Mouse (Mus musculus): ENCODE measurements around the gene Mical2. TPM values are rescaled to one million over a fixed set of nuclear protein-coding genes. Genes with fewer than 3 reads are reported as not detected.

The Mical2 gene
- polyA plus RNA-seq, 1 experiment from 2014 or later = 8.3 TPM

GRCm38 (mm10) chr7:112270870-112271269 lies 45.2 kb downstream of the Mical2 start:
- Histone ChIP-seq H3K36me3 (ENCODE audit: insufficient read depth, low read length) (no peaks in the 10 kb centered on the region), H3K4me2 (replicated peaks; ENCODE audit: low read depth, low read length) (no peak overlapping the region), H3K9me3 (ENCODE audit: low read length) (no peaks in the 10 kb centered on the region), H3K4me1 (ENCODE audit: insufficient read depth, low read length) (peaks cover 35% of the 10 kb centered on the region), H3K9ac (replicated peaks; ENCODE audit: low read length) (no peak overlapping the region), H3K4me3 (ENCODE audit: low read length) (no peak overlapping the region), H3K27ac (ENCODE audit: low read length) (no peak overlapping the region), H3K27me3 (ENCODE audit: insufficient read depth, low read length) (no peaks in the 10 kb centered on the region)
- ATAC-seq (ENCODE audit: low FRiP score, low TSS enrichment) = no peak
- 74% methylated on average over 5 of the region's 5 CpGs for WGBS

- Histone ChIP-seq H3K9me3 (ENCODE audit: low read length) (no peaks in the 10 kb centered on the region), H3K36me3 (ENCODE audit: insufficient read depth, low read length) (no peaks in the 10 kb centered on the region), H3K27ac (ENCODE audit: low read length) (no peak overlapping the region), H3K4me1 (ENCODE audit: insufficient read depth, low read length) (peaks cover 42% of the 10 kb centered on the region), H3K4me2 (replicated peaks; ENCODE audit: low read depth, low read length) (no peak overlapping the region), H3K27me3 (ENCODE audit: insufficient read depth, low read length) (no peaks in the 10 kb centered on the region), H3K4me3 (ENCODE audit: low read length) (no peak overlapping the region), H3K9ac (replicated peaks; ENCODE audit: low read length) (no peak overlapping the region)
- 86% methylated on average over 3 of the region's 3 CpGs for WGBS
- no peak for ATAC-seq (ENCODE audit: low FRiP score, low TSS enrichment)
These were observed 46.0 kb downstream of the Mical2 start for GRCm38 (mm10) chr7:112271627-112272026.

- H3K4me1 ChIP-seq (ENCODE audit: insufficient read depth, low read length) = peaks cover 46% of the 10 kb centered on the region
- 60% methylated on average over 5 of the region's 5 CpGs for WGBS
- no peak overlapping the region for H3K27ac ChIP-seq (ENCODE audit: low read length)
These were observed 47.0 kb downstream of the Mical2 start for GRCm38 (mm10) chr7:112272692-112273091.

GRCm38 (mm10) chr7:112273451-112273850 lies 47.8 kb downstream of the Mical2 start:
- no peaks in the 10 kb centered on the region for H3K9me3 ChIP-seq (ENCODE audit: low read length)
- H3K4me3 ChIP-seq (ENCODE audit: low read length) = no peak overlapping the region
- WGBS = 68% methylated on average over 6 of the region's 6 CpGs
- H3K27me3 ChIP-seq (ENCODE audit: insufficient read depth, low read length) = no peaks in the 10 kb centered on the region
- ATAC-seq (ENCODE audit: low FRiP score, low TSS enrichment) = no peak
- no peak overlapping the region for H3K27ac ChIP-seq (ENCODE audit: low read length)
- peaks cover 52% of the 10 kb centered on the region for H3K4me1 ChIP-seq (ENCODE audit: insufficient read depth, low read length)
- H3K9ac ChIP-seq (replicated peaks; ENCODE audit: low read length) = no peak overlapping the region
- no peak overlapping the region for H3K4me2 ChIP-seq (replicated peaks; ENCODE audit: low read depth, low read length)
- no peaks in the 10 kb centered on the region for H3K36me3 ChIP-seq (ENCODE audit: insufficient read depth, low read length)

More at GRCm38 (mm10) chr7:112272692-112273091, 47.0 kb downstream of the Mical2 start:
- H3K36me3 ChIP-seq (ENCODE audit: insufficient read depth, low read length) = no peaks in the 10 kb centered on the region
- ATAC-seq (ENCODE audit: low FRiP score, low TSS enrichment) = no peak
- H3K9me3 ChIP-seq (ENCODE audit: low read length) = no peaks in the 10 kb centered on the region
- H3K9ac ChIP-seq (replicated peaks; ENCODE audit: low read length) = no peak overlapping the region
- no peak overlapping the region for H3K4me3 ChIP-seq (ENCODE audit: low read length)
- no peak overlapping the region for H3K4me2 ChIP-seq (replicated peaks; ENCODE audit: low read depth, low read length)
- no peaks in the 10 kb centered on the region for H3K27me3 ChIP-seq (ENCODE audit: insufficient read depth, low read length)

GRCm38 (mm10) chr7:112274611-112275010 lies 49.0 kb downstream of the Mical2 start:
- no peaks in the 10 kb centered on the region for H3K36me3 ChIP-seq (ENCODE audit: insufficient read depth, low read length)
- ATAC-seq (ENCODE audit: low FRiP score, low TSS enrichment) = no peak
- WGBS = 56% methylated on average over 2 of the region's 2 CpGs
- no peak overlapping the region for H3K4me3 ChIP-seq (ENCODE audit: low read length)
- H3K27ac ChIP-seq (ENCODE audit: low read length) = 0 out of 2 replicates have a peak overlapping the region, but pooled peaks have one; percentile 12
- H3K4me2 ChIP-seq (replicated peaks; ENCODE audit: low read depth, low read length) = no peak overlapping the region
- H3K27me3 ChIP-seq (ENCODE audit: insufficient read depth, low read length) = no peaks in the 10 kb centered on the region
- H3K9ac ChIP-seq (replicated peaks; ENCODE audit: low read length) = no peak overlapping the region
- peaks cover 58% of the 10 kb centered on the region for H3K4me1 ChIP-seq (ENCODE audit: insufficient read depth, low read length)
- H3K9me3 ChIP-seq (ENCODE audit: low read length) = no peaks in the 10 kb centered on the region

- no peak overlapping the region for H3K4me3 ChIP-seq (ENCODE audit: low read length)
- no peak for ATAC-seq (ENCODE audit: low FRiP score, low TSS enrichment)
- H3K9me3 ChIP-seq (ENCODE audit: low read length) = no peaks in the 10 kb centered on the region
- H3K4me2 ChIP-seq (replicated peaks; ENCODE audit: low read depth, low read length) = no peak overlapping the region
- 62% methylated on average over 3 of the region's 3 CpGs for WGBS
- no peak overlapping the region for H3K9ac ChIP-seq (replicated peaks; ENCODE audit: low read length)
- H3K36me3 ChIP-seq (ENCODE audit: insufficient read depth, low read length) = no peaks in the 10 kb centered on the region
- peaks cover 58% of the 10 kb centered on the region for H3K4me1 ChIP-seq (ENCODE audit: insufficient read depth, low read length)
- H3K27ac ChIP-seq (ENCODE audit: low read length) = peak overlapping the region; percentile 35
- no peaks in the 10 kb centered on the region for H3K27me3 ChIP-seq (ENCODE audit: insufficient read depth, low read length)
These were observed 49.4 kb downstream of the Mical2 start for GRCm38 (mm10) chr7:112275093-112275492.

GRCm38 (mm10) chr7:112275883-112276282 lies 50.2 kb downstream of the Mical2 start:
- Histone ChIP-seq H3K4me3 (ENCODE audit: low read length) (no peak overlapping the region), H3K4me1 (ENCODE audit: insufficient read depth, low read length) (peaks cover 58% of the 10 kb centered on the region), H3K9ac (replicated peaks; ENCODE audit: low read length) (no peak overlapping the region), H3K36me3 (ENCODE audit: insufficient read depth, low read length) (no peaks in the 10 kb centered on the region), H3K4me2 (replicated peaks; ENCODE audit: low read depth, low read length) (peak overlapping the region; percentile 11), H3K9me3 (ENCODE audit: low read length) (no peaks in the 10 kb centered on the region), H3K27ac (ENCODE audit: low read length) (peak overlapping the region; percentile 40), H3K27me3 (ENCODE audit: insufficient read depth, low read length) (no peaks in the 10 kb centered on the region)
- WGBS = 32% methylated on average over 2 of the region's 2 CpGs
- ATAC-seq (ENCODE audit: low FRiP score, low TSS enrichment) = peak; percentile 71; the same call in 1 of the 2 replicates

GRCm38 (mm10) chr7:112276823-112277222 lies 51.2 kb downstream of the Mical2 start:
- no peaks in the 10 kb centered on the region for H3K36me3 ChIP-seq (ENCODE audit: insufficient read depth, low read length)
- H3K4me2 ChIP-seq (replicated peaks; ENCODE audit: low read depth, low read length) = no peak overlapping the region
- 59% methylated on average over 4 of the region's 4 CpGs for WGBS
- no peak overlapping the region for H3K4me3 ChIP-seq (ENCODE audit: low read length)
- H3K9me3 ChIP-seq (ENCODE audit: low read length) = no peaks in the 10 kb centered on the region
- H3K27me3 ChIP-seq (ENCODE audit: insufficient read depth, low read length) = no peaks in the 10 kb centered on the region
- no peak for ATAC-seq (ENCODE audit: low FRiP score, low TSS enrichment)
- H3K9ac ChIP-seq (replicated peaks; ENCODE audit: low read length) = no peak overlapping the region
- peak overlapping the region; percentile 40 for H3K27ac ChIP-seq (ENCODE audit: low read length)
- H3K4me1 ChIP-seq (ENCODE audit: insufficient read depth, low read length) = peaks cover 58% of the 10 kb centered on the region

- Histone ChIP-seq H3K27ac (ENCODE audit: low read length) (no peak overlapping the region; the same call in 1 of the 2 replicates), H3K4me2 (replicated peaks; ENCODE audit: low read depth, low read length) (no peak overlapping the region), H3K4me3 (ENCODE audit: low read length) (no peak overlapping the region), H3K9me3 (ENCODE audit: low read length) (no peaks in the 10 kb centered on the region), H3K27me3 (ENCODE audit: insufficient read depth, low read length) (no peaks in the 10 kb centered on the region), H3K9ac (replicated peaks; ENCODE audit: low read length) (no peak overlapping the region), H3K4me1 (ENCODE audit: insufficient read depth, low read length) (peaks cover 44% of the 10 kb centered on the region), H3K36me3 (ENCODE audit: insufficient read depth, low read length) (no peaks in the 10 kb centered on the region)
- no peak for ATAC-seq (ENCODE audit: low FRiP score, low TSS enrichment)
- WGBS = 50% methylated on average over 4 of the region's 4 CpGs
These were observed 53.0 kb downstream of the Mical2 start for GRCm38 (mm10) chr7:112278648-112279047.

GRCm38 (mm10) chr7:112280474-112280873 lies 54.8 kb downstream of the Mical2 start:
- H3K9ac ChIP-seq (replicated peaks; ENCODE audit: low read length) = no peak overlapping the region
- no peak for ATAC-seq (ENCODE audit: low FRiP score, low TSS enrichment)
- H3K27me3 ChIP-seq (ENCODE audit: insufficient read depth, low read length) = no peaks in the 10 kb centered on the region
- 32% methylated on average over 3 of the region's 3 CpGs for WGBS
- no peaks in the 10 kb centered on the region for H3K36me3 ChIP-seq (ENCODE audit: insufficient read depth, low read length)
- H3K4me3 ChIP-seq (ENCODE audit: low read length) = no peak overlapping the region
- H3K9me3 ChIP-seq (ENCODE audit: low read length) = no peaks in the 10 kb centered on the region
- 0 out of 2 replicates have a peak overlapping the region, but pooled peaks have one; percentile 25 for H3K27ac ChIP-seq (ENCODE audit: low read length)
- no peak overlapping the region for H3K4me2 ChIP-seq (replicated peaks; ENCODE audit: low read depth, low read length)
- H3K4me1 ChIP-seq (ENCODE audit: insufficient read depth, low read length) = peaks cover 30% of the 10 kb centered on the region
